ENCODE assay signal across 9 mouse cellular contexts in genomic region chr11:99148896-99149703, GRCm38 (mm10). TPM values are rescaled to one million over a fixed set of nuclear protein-coding genes. Genes with fewer than 3 reads are reported as not detected.
DNase-seq lines count a peak whose midpoint lies in the region; ATAC-seq lines count a peak whose summit lies in the region.
"Had no signal": no experiment of that assay in that cellular context is flagged by ENCODE, and none has a peak within 500 bp of the region (broad histone marks: within the 10 kb centered on the region; RNA-seq: fewer than 3 reads in every experiment).

No protein-coding gene starts in this region.

- H3K4me1 ChIP-seq in heart, embryonic 16.5 days (ENCODE audit: control insufficient read depth, insufficient read depth, low read length) = peaks cover 33% of the 10 kb centered on the region
- peaks cover 15% of the 10 kb centered on the region; the same call in 1 of the 2 replicates for H3K4me1 ChIP-seq in midbrain, embryonic 14.5 days (ENCODE audit: control insufficient read depth, insufficient read depth, low read length)

- no peak overlapping the region for H3K4me3 ChIP-seq in heart, embryonic 16.5 days (ENCODE audit: low read length)
- no peak overlapping the region for H3K4me3 ChIP-seq in midbrain, embryonic 14.5 days (replicated peaks; ENCODE audit: low read depth, low read length)
- H3K4me3 ChIP-seq: erythroblast, embryonic 14.5 days had no signal

- no peak overlapping the region for H3K9ac ChIP-seq in heart, embryonic 16.5 days (ENCODE audit: low read length)
- H3K9ac ChIP-seq in midbrain, embryonic 14.5 days (replicated peaks; ENCODE audit: low read length) = no peak overlapping the region

- H3K36me3 ChIP-seq in heart, embryonic 16.5 days (ENCODE audit: control insufficient read depth, insufficient read depth) = no peaks in the 10 kb centered on the region
- H3K36me3 ChIP-seq in midbrain, embryonic 14.5 days (ENCODE audit: control insufficient read depth, insufficient read depth, low read length) = no peaks in the 10 kb centered on the region

- H3K9me3 ChIP-seq in heart, embryonic 16.5 days (replicated peaks; ENCODE audit: control insufficient read depth, low read length) = no peaks in the 10 kb centered on the region
- H3K9me3 ChIP-seq in midbrain, embryonic 14.5 days (ENCODE audit: control insufficient read depth, low read length) = no peaks in the 10 kb centered on the region

- DNase-seq in kidney, postnatal 4 days = peak; percentile 54 to 61
- DNase-seq in kidney, adult 11 months = no peak
- DNase-seq in embryo, embryonic 10 days (ENCODE audit: low spot score) = peak; percentile 43
- DNase-seq in midbrain, embryonic 14.5 days = peak; percentile 12
- DNase-seq in layer of hippocampus, adult 9-11 months = no peak
- DNase-seq in thymus, postnatal 25 days = no peak

- ATAC-seq in heart, embryonic 16.5 days (replicated peaks; ENCODE audit: extremely low read depth, insufficient read depth, low FRiP score) = peak; percentile 50
- peak; percentile 17 for ATAC-seq in midbrain, embryonic 14.5 days (ENCODE audit: low FRiP score, low TSS enrichment)
- no peak for ATAC-seq in megakaryocyte-erythroid progenitor cell, adult 5-6 weeks (replicated peaks; ENCODE audit: low FRiP score, low TSS enrichment, poor library complexity, severe bottlenecking)

- WGBS in heart, embryonic 16.5 days = 8% methylated on average over 16 of the region's 16 CpGs
- 32% methylated on average over 16 of the region's 16 CpGs for WGBS in midbrain, embryonic 14.5 days

- peak overlapping the region; percentile 34 for H3K4me2 ChIP-seq in heart, embryonic 16.5 days (ENCODE audit: low read depth, low read length)
- no peak overlapping the region for H3K4me2 ChIP-seq in midbrain, embryonic 14.5 days (ENCODE audit: low read length)

- 0 out of 2 replicates have a peak, but pooled peaks cover 2% of the 10 kb centered on the region for H3K27me3 ChIP-seq in heart, embryonic 16.5 days (ENCODE audit: control insufficient read depth, insufficient read depth, low read length)
- no peaks in the 10 kb centered on the region for H3K27me3 ChIP-seq in midbrain, embryonic 14.5 days (ENCODE audit: control insufficient read depth, insufficient read depth, low read length)

- peak overlapping the region; percentile 81 for H3K27ac ChIP-seq in heart, embryonic 16.5 days (ENCODE audit: low read length)
- H3K27ac ChIP-seq in midbrain, embryonic 14.5 days (replicated peaks; ENCODE audit: low read depth, low read length) = no peak overlapping the region

RNA-seq across cellular contexts. Expression of gene Ccr7, which starts 5.8 kb away (rescaled TPM):
- 0.69 and 1.5 TPM in 2 replicates for polyA plus RNA-seq in heart, embryonic 16.5 days (2015; fragmentation: Nextera tagmentation; extraction: Ambion mirVana)
- 0.45 TPM in 1 of 2 replicates, not detected in the other for polyA plus RNA-seq in midbrain, embryonic 14.5 days (2014; fragmentation: Nextera tagmentation; extraction: Ambion mirVana)
- 0.47 TPM in 1 of 2 replicates, not detected in the other for total RNA-seq in megakaryocyte-erythroid progenitor cell, adult 5-6 weeks (2014; fragmentation: Nextera tagmentation)
- total RNA-seq in megakaryocyte-erythroid progenitor cell, adult 5-6 weeks (2017) = not detected in 2 replicates
- polyA plus RNA-seq: erythroblast, embryonic 14.5 days had no signal

RNA-seq across cellular contexts. Expression of gene Tns4, which starts 60.0 kb away (rescaled TPM):
- polyA plus RNA-seq in heart, embryonic 16.5 days (2015; fragmentation: Nextera tagmentation; extraction: Ambion mirVana) = 0.06 and 0.71 TPM in 2 replicates
- 0.22 TPM in 1 of 2 replicates, not detected in the other for polyA plus RNA-seq in midbrain, embryonic 14.5 days (2014; fragmentation: Nextera tagmentation; extraction: Ambion mirVana)
- total RNA-seq in megakaryocyte-erythroid progenitor cell, adult 5-6 weeks (2014; fragmentation: Nextera tagmentation) = not detected in 2 replicates
- total RNA-seq in megakaryocyte-erythroid progenitor cell, adult 5-6 weeks (2017) = not detected in 2 replicates
- polyA plus RNA-seq: erythroblast, embryonic 14.5 days had no signal

Comparison
In these comparisons a context has a peak if more than half of its experiments do, and no peak if none do; other contexts are left out.
1. DNase-seq: peak in kidney, postnatal 4 days (2 of 2), embryo, embryonic 10 days (single experiment) and midbrain, embryonic 14.5 days (single experiment); none in kidney, adult 11 months (single experiment), layer of hippocampus, adult 9-11 months (single experiment) and thymus, postnatal 25 days (single experiment).